ENCODE assay signal across 33 mouse cellular contexts in genomic region chr16:93967893-93968292, GRCm38 (mm10). TPM values are rescaled to one million over a fixed set of nuclear protein-coding genes. Genes with fewer than 3 reads are reported as not detected.
"Had no signal": no experiment of that assay in that cellular context is flagged by ENCODE, and none has a peak within 500 bp of the region (broad histone marks: within the 10 kb centered on the region; RNA-seq: fewer than 3 reads in every experiment).

No protein-coding gene starts in this region.

- H3K9ac ChIP-seq: embryonic facial prominence, embryonic 12.5 days; embryonic facial prominence, embryonic 13.5 days; embryonic facial prominence, embryonic 15.5 days; forebrain, embryonic 12.5 days; forebrain, embryonic 13.5 days; forebrain, embryonic 15.5 days; forebrain, postnatal 0 days had no signal

- H3K4me1 ChIP-seq: forebrain, embryonic 12.5 days; forebrain, embryonic 13.5 days had no signal

- H3K9me3 ChIP-seq: embryonic facial prominence, embryonic 10.5 days; embryonic facial prominence, embryonic 12.5 days; embryonic facial prominence, embryonic 13.5 days; embryonic facial prominence, embryonic 15.5 days; forebrain, embryonic 10.5 days; forebrain, embryonic 12.5 days; forebrain, embryonic 13.5 days; forebrain, embryonic 15.5 days had no signal

- H3K36me3 ChIP-seq: embryonic facial prominence, embryonic 10.5 days; embryonic facial prominence, embryonic 12.5 days; embryonic facial prominence, embryonic 13.5 days; embryonic facial prominence, embryonic 15.5 days; forebrain, embryonic 10.5 days; forebrain, embryonic 12.5 days; forebrain, embryonic 15.5 days had no signal

- H3K4me2 ChIP-seq: embryonic facial prominence, embryonic 12.5 days; embryonic facial prominence, embryonic 13.5 days; embryonic facial prominence, embryonic 15.5 days; forebrain, embryonic 12.5 days; forebrain, embryonic 13.5 days; forebrain, embryonic 15.5 days had no signal

- DNase-seq: cerebellum, adult 9-10 months; cerebellum, adult 9-11 months; cerebellum, postnatal 10 days; cerebellum, postnatal 14 days; cerebellum, postnatal 25 days; cerebellum, postnatal 36 days; embryo, embryonic 11 days; forebrain, postnatal 0 days; gastrocnemius, adult 2 months; gastrocnemius, postnatal 10 days; gastrocnemius, postnatal 14 days; gastrocnemius, postnatal 25 days; gastrocnemius, postnatal 36 days; heart, adult 18-20 months; heart, adult 2 months had no signal

- H3K4me3 ChIP-seq: embryonic facial prominence, embryonic 10.5 days; embryonic facial prominence, embryonic 12.5 days; embryonic facial prominence, embryonic 13.5 days; embryonic facial prominence, embryonic 15.5 days; erythroblast, embryonic 14.5 days; forebrain, embryonic 10.5 days; forebrain, embryonic 12.5 days; forebrain, embryonic 13.5 days; forebrain, embryonic 15.5 days; gastrocnemius, adult 2 months; heart, adult 2 months had no signal

- H3K27me3 ChIP-seq: embryonic facial prominence, embryonic 13.5 days; embryonic facial prominence, embryonic 15.5 days; forebrain, embryonic 13.5 days; forebrain, embryonic 15.5 days had no signal

- H3K27ac ChIP-seq: embryonic facial prominence, embryonic 10.5 days; embryonic facial prominence, embryonic 12.5 days; embryonic facial prominence, embryonic 13.5 days; embryonic facial prominence, embryonic 15.5 days; forebrain, embryonic 10.5 days; forebrain, embryonic 12.5 days; forebrain, embryonic 13.5 days; forebrain, embryonic 15.5 days; gastrocnemius, adult 2 months; heart, adult 2 months had no signal

RNA-seq across cellular contexts. Expression of gene Cldn14, which starts 40.7 kb away (rescaled TPM):
- total RNA-seq: common myeloid progenitor, adult 5-6 weeks; forebrain, postnatal 0 days; gastrocnemius, adult 18-20 months; gastrocnemius, adult 2 months; gastrocnemius, adult 8-10 months; gastrocnemius, postnatal 14 days; gastrocnemius, postnatal 25 days; granulocyte monocyte progenitor cell, adult 5-6 weeks; heart, adult 18-20 months; heart, adult 2 months; heart, adult 8-10 months had no signal
- polyA plus RNA-seq: embryonic facial prominence, embryonic 10.5 days; embryonic facial prominence, embryonic 11.5 days; embryonic facial prominence, embryonic 13.5 days; forebrain, embryonic 10.5 days; forebrain, embryonic 11.5 days; forebrain, embryonic 12.5 days; forebrain, embryonic 13.5 days; forebrain, embryonic 14.5 days; forebrain, embryonic 15.5 days; forebrain, embryonic 16.5 days; forebrain, postnatal 0 days; heart, adult 2 months had no signal
